Mouse (Mus musculus) embryonic fibroblast, embryonic 13.5 days (primary cell): ENCODE results near the gene Slc27a5. TPM values are rescaled to one million over a fixed set of nuclear protein-coding genes. Genes with fewer than 3 reads are reported as not detected.

Source experiments
- H3K27ac ChIP-seq: 2 replicates; pipeline ENCODE4 v1.5.1; 2012; ENCODE audit warnings: low read length, control low read depth, inconsistent platforms; ENCODE audit not compliant: insufficient read depth
- H3K4me1 ChIP-seq: 2 replicates; pipeline ENCODE4 v1.6.1; 2011; ENCODE audit warnings: low read length; ENCODE audit not compliant: control insufficient read depth, insufficient read depth
- H3K4me3 ChIP-seq: 2 replicates; pipeline ENCODE4 v1.5.1; 2011; ENCODE audit warnings: mild to moderate bottlenecking, control low read depth, low read length; ENCODE audit not compliant: insufficient read depth
- CTCF ChIP-seq: IDR thresholded peaks from 2 replicates; pipeline ENCODE4 v1.5.1; 2011; ENCODE audit warnings: mild to moderate bottlenecking, control low read depth, low read length, moderate library complexity, borderline replicate concordance; ENCODE audit not compliant: insufficient read depth
- POLR2A ChIP-seq: IDR thresholded peaks from 2 replicates; pipeline ENCODE4 v1.6.1; 2011; ENCODE audit warnings: low read depth, mild to moderate bottlenecking, control low read depth, low read length, moderate library complexity
- polyA plus RNA-seq: library from polyadenylated mRNA; stranded (reverse); fragments of >200 nt; gene quantifications from 2 replicates; pipeline ENCODE4 v1.2.4, GENCODE M21; 2011; ENCODE audit warnings: low read depth; ENCODE audit not compliant: missing spikeins, insufficient read length

The Slc27a5 gene
- polyA plus RNA-seq, 1 experiment, result not detected

GRCm38 (mm10) chr7:12940599-12940998, 57.4 kb downstream of the Slc27a5 start:
- no peak overlapping the region for H3K4me3 ChIP-seq
- no peak for TF ChIP-seq POLR2A
- no peak for TF ChIP-seq CTCF
- no peaks in the 10 kb centered on the region for H3K4me1 ChIP-seq
- H3K27ac ChIP-seq, result no peak overlapping the region

Other genes starting within 250 kb of the Slc27a5 start
- gene Zscan18, start 194.6 kb downstream of the Slc27a5 start, polyA plus RNA-seq, result 1.5 and 1.9 TPM in 2 replicates
- 9.0 and 12.2 TPM in 2 replicates for gene Zfp329, start 179.3 kb downstream of the Slc27a5 start, polyA plus RNA-seq
- 25.6 and 27.3 TPM in 2 replicates for gene Zfp110, start 163.4 kb downstream of the Slc27a5 start, polyA plus RNA-seq
- gene Zfp128, start 117.0 kb downstream of the Slc27a5 start, polyA plus RNA-seq, result 2.9 and 3.4 TPM in 2 replicates
- 7.6 and 9.8 TPM in 2 replicates for gene Zscan22, start 100.4 kb downstream of the Slc27a5 start, polyA plus RNA-seq
- 1,341 and 1,449 TPM in 2 replicates for gene Rps5, start 75.9 kb downstream of the Slc27a5 start, polyA plus RNA-seq
- gene Rnf225, start 70.8 kb downstream of the Slc27a5 start, polyA plus RNA-seq, result 0.30 and 0.63 TPM in 2 replicates
- 5.5 and 6.9 TPM in 2 replicates for gene Zfp324, start 32.4 kb downstream of the Slc27a5 start, polyA plus RNA-seq
- gene Zfp446, start 20.3 kb downstream of the Slc27a5 start, polyA plus RNA-seq, result 2.4 and 2.8 TPM in 2 replicates
- gene Trim28, start 922 bp upstream of the Slc27a5 start, polyA plus RNA-seq, result 352 and 453 TPM in 2 replicates
- gene Zbtb45, start 11.8 kb upstream of the Slc27a5 start, polyA plus RNA-seq, result 14.2 and 16.9 TPM in 2 replicates
- 85.6 and 98.6 TPM in 2 replicates for gene Chmp2a, start 36.6 kb upstream of the Slc27a5 start, polyA plus RNA-seq
- gene Ube2m, start 40.1 kb upstream of the Slc27a5 start, polyA plus RNA-seq, result 273 and 288 TPM in 2 replicates
- gene Mzf1, start 56.6 kb upstream of the Slc27a5 start, polyA plus RNA-seq, result 0.80 and 1.0 TPM in 2 replicates
- gene Vmn1r85, start 97.0 kb upstream of the Slc27a5 start, polyA plus RNA-seq, result not detected in 2 replicates
- not detected in 2 replicates for gene Vmn1r86, start 121.7 kb upstream of the Slc27a5 start, polyA plus RNA-seq
- 0.28 TPM in 1 of 2 replicates, not detected in the other for gene Vmn1r87, start 142.0 kb upstream of the Slc27a5 start, polyA plus RNA-seq
- 0.07 and 0.09 TPM in 2 replicates for gene Vmn1r88, start 161.4 kb upstream of the Slc27a5 start, polyA plus RNA-seq
- not detected in 2 replicates for gene Vmn1r89, start 214.8 kb upstream of the Slc27a5 start, polyA plus RNA-seq